10 mouse cellular contexts compared by ENCODE assay signal in genomic region chr11:102428981-102429540, GRCm38 (mm10). TPM values are rescaled to one million over a fixed set of nuclear protein-coding genes. Genes with fewer than 3 reads are reported as not detected.
A peak's percentile ranks its signal among the peaks of the same experiment; 100 is the strongest.
DNase-seq lines count a peak whose midpoint lies in the region; ATAC-seq and TF ChIP-seq lines count a peak whose summit lies in the region.
"Had no signal": no experiment of that assay in that cellular context is flagged by ENCODE, and none has a peak within 500 bp of the region (broad histone marks: within the 10 kb centered on the region; RNA-seq: fewer than 3 reads in every experiment).

No protein-coding gene starts in this region.

- TF ChIP-seq CTCF in lung, postnatal 0 days (IDR thresholded peaks at IDR 0.05), result no peak
- no peak for TF ChIP-seq CTCF in intestine, postnatal 0 days (IDR thresholded peaks at IDR 0.05; ENCODE audit: low read depth)

- peaks cover 49% of the 10 kb centered on the region for H3K27me3 ChIP-seq in erythroblast, embryonic 14.5 days (ENCODE audit: control insufficient read depth)
- no peaks in the 10 kb centered on the region for H3K27me3 ChIP-seq in lung, embryonic 15.5 days
- H3K27me3 ChIP-seq in lung, postnatal 0 days (replicated peaks; ENCODE audit: insufficient read depth, low read length), result no peaks in the 10 kb centered on the region
- H3K27me3 ChIP-seq in intestine, postnatal 0 days (replicated peaks; ENCODE audit: control insufficient read depth, insufficient read depth, low read length), result no peaks in the 10 kb centered on the region
- no peaks in the 10 kb centered on the region for H3K27me3 ChIP-seq in neural tube, embryonic 13.5 days

- no peak for ATAC-seq in erythroblast, adult 5-6 weeks (replicated peaks; ENCODE audit: low FRiP score, poor library complexity, severe bottlenecking)
- no peak for ATAC-seq in lung, embryonic 15.5 days (ENCODE audit: borderline replicate concordance, extremely low read depth, low FRiP score, low TSS enrichment)
- no peak for ATAC-seq in lung, postnatal 0 days
- no peak for ATAC-seq in intestine, postnatal 0 days
- no peak for ATAC-seq in neural tube, embryonic 13.5 days (ENCODE audit: low read depth)
- ATAC-seq in activated CD4-positive, CD25-positive, alpha-beta regulatory T cell, adult 4 months, result no peak

- peak overlapping the region; percentile 72 for H3K4me3 ChIP-seq in erythroblast, embryonic 14.5 days (replicated peaks)
- peak overlapping the region; percentile 68; the same call in 1 of the 2 replicates for H3K4me3 ChIP-seq in lung, embryonic 15.5 days
- no peak overlapping the region for H3K4me3 ChIP-seq in lung, postnatal 0 days (ENCODE audit: low read depth, low read length)
- H3K4me3 ChIP-seq in intestine, postnatal 0 days (ENCODE audit: low read depth, low read length), result peak overlapping the region; percentile 74; the same call in 1 of the 2 replicates
- H3K4me3 ChIP-seq in neural tube, embryonic 13.5 days, result no peak overlapping the region

- WGBS in lung, embryonic 15.5 days, result 69% methylated on average over 8 of the region's 8 CpGs
- 56% methylated on average over 8 of the region's 8 CpGs for WGBS in lung, postnatal 0 days
- 53% methylated on average over 8 of the region's 8 CpGs for WGBS in intestine, postnatal 0 days
- 77% methylated on average over 8 of the region's 8 CpGs for WGBS in neural tube, embryonic 13.5 days

- no peak for TF ChIP-seq EP300 in lung, postnatal 0 days (IDR thresholded peaks at IDR 0.05)

- H3K9ac ChIP-seq in lung, embryonic 15.5 days, result no peak overlapping the region
- H3K9ac ChIP-seq in lung, postnatal 0 days (replicated peaks; ENCODE audit: low read depth), result no peak overlapping the region
- no peak overlapping the region for H3K9ac ChIP-seq in intestine, postnatal 0 days (ENCODE audit: low read depth, low read length)
- no peak overlapping the region for H3K9ac ChIP-seq in neural tube, embryonic 13.5 days

- no peaks in the 10 kb centered on the region for H3K9me3 ChIP-seq in erythroblast, embryonic 14.5 days (ENCODE audit: control insufficient read depth, low read length)
- H3K9me3 ChIP-seq in lung, embryonic 15.5 days, result no peaks in the 10 kb centered on the region
- H3K9me3 ChIP-seq in lung, postnatal 0 days (ENCODE audit: low read length), result no peaks in the 10 kb centered on the region
- no peaks in the 10 kb centered on the region for H3K9me3 ChIP-seq in intestine, postnatal 0 days (ENCODE audit: control insufficient read depth)
- no peaks in the 10 kb centered on the region for H3K9me3 ChIP-seq in neural tube, embryonic 13.5 days
- H3K9me3 ChIP-seq: midbrain, embryonic 12.5 days had no signal

- H3K36me3 ChIP-seq in erythroblast, embryonic 14.5 days (ENCODE audit: control insufficient read depth), result peaks cover 2% of the 10 kb centered on the region; the same call in 1 of the 2 replicates
- no peaks in the 10 kb centered on the region for H3K36me3 ChIP-seq in lung, embryonic 15.5 days
- no peaks in the 10 kb centered on the region for H3K36me3 ChIP-seq in lung, postnatal 0 days (ENCODE audit: insufficient read depth, low read length)
- H3K36me3 ChIP-seq in intestine, postnatal 0 days (ENCODE audit: control insufficient read depth, insufficient read depth), result peaks cover 15% of the 10 kb centered on the region; the same call in 1 of the 2 replicates
- peaks cover 12% of the 10 kb centered on the region for H3K36me3 ChIP-seq in neural tube, embryonic 13.5 days

- H3K4me1 ChIP-seq in erythroblast, embryonic 14.5 days (ENCODE audit: control insufficient read depth), result peaks cover 38% of the 10 kb centered on the region
- peaks cover 28% of the 10 kb centered on the region for H3K4me1 ChIP-seq in lung, embryonic 15.5 days
- H3K4me1 ChIP-seq in lung, postnatal 0 days (ENCODE audit: insufficient read depth, low read depth, low read length), result peaks cover 9% of the 10 kb centered on the region; the same call in 1 of the 2 replicates
- H3K4me1 ChIP-seq in intestine, postnatal 0 days (replicated peaks; ENCODE audit: control insufficient read depth, insufficient read depth, low read length), result no peaks in the 10 kb centered on the region
- peaks cover 28% of the 10 kb centered on the region for H3K4me1 ChIP-seq in neural tube, embryonic 13.5 days (replicated peaks)

- 0 out of 2 replicates have a peak overlapping the region, but pooled peaks have one; percentile 35 for H3K27ac ChIP-seq in lung, embryonic 15.5 days
- no peak overlapping the region for H3K27ac ChIP-seq in lung, postnatal 0 days (ENCODE audit: low read length)
- no peak overlapping the region for H3K27ac ChIP-seq in intestine, postnatal 0 days (ENCODE audit: low read depth, low read length)
- no peak overlapping the region for H3K27ac ChIP-seq in neural tube, embryonic 13.5 days (replicated peaks)
- H3K27ac ChIP-seq: midbrain, embryonic 12.5 days had no signal

- peak overlapping the region; percentile 94 for H3K4me2 ChIP-seq in lung, embryonic 15.5 days
- H3K4me2 ChIP-seq in lung, postnatal 0 days (replicated peaks; ENCODE audit: low read depth, low read length), result no peak overlapping the region; the same call in 1 of the 2 replicates
- peak overlapping the region; percentile 87 for H3K4me2 ChIP-seq in intestine, postnatal 0 days (replicated peaks; ENCODE audit: low read depth)
- peak overlapping the region; percentile 98 for H3K4me2 ChIP-seq in neural tube, embryonic 13.5 days

- DNase-seq in lung, postnatal 0 days (ENCODE audit: low spot score), result no peak
- DNase-seq in lung, postnatal 10 days, result no peak
- DNase-seq: adrenal gland, postnatal 10 days had no signal

RNA-seq across cellular contexts. Expression of gene Grn, which starts 1.1 kb away (rescaled TPM):
- 1.8 and 2.6 TPM in 2 replicates for polyA plus RNA-seq in erythroblast, embryonic 14.5 days (2012)
- 85.7 and 90.1 TPM in 2 replicates for total RNA-seq in erythroblast, adult 5-6 weeks (2015; ENCODE audit: low replicate concordance)
- 26.3 and 56.1 TPM in 2 replicates for total RNA-seq in erythroblast, adult 5-6 weeks (2017; ENCODE audit: low replicate concordance)
- polyA plus RNA-seq in lung, embryonic 15.5 days (2015; fragmentation: Nextera tagmentation; extraction: Ambion mirVana), result 168 and 174 TPM in 2 replicates
- 215 and 223 TPM in 2 replicates for polyA plus RNA-seq in lung, postnatal 0 days (2015; fragmentation: Nextera tagmentation; extraction: Ambion mirVana)
- 339 and 382 TPM in 2 replicates for polyA plus RNA-seq in intestine, postnatal 0 days (2015; fragmentation: Nextera tagmentation; extraction: Ambion mirVana)
- 83.3 and 88.6 TPM in 2 replicates for polyA plus RNA-seq in neural tube, embryonic 13.5 days (2015; fragmentation: Nextera tagmentation; extraction: Ambion mirVana)
- polyA plus RNA-seq in activated CD4-positive, CD25-positive, alpha-beta regulatory T cell, adult 4 months (2017; shearing (Covaris generic)), result 10 to 100 TPM; 23.7 to 30.3 TPM

RNA-seq across cellular contexts. Expression of gene Fam171a2, which starts 18.4 kb away (rescaled TPM):
- 0.01 and 0.02 TPM in 2 replicates for polyA plus RNA-seq in erythroblast, embryonic 14.5 days (2012)
- not detected in 2 replicates for total RNA-seq in erythroblast, adult 5-6 weeks (2015; ENCODE audit: low replicate concordance)
- total RNA-seq in erythroblast, adult 5-6 weeks (2017; ENCODE audit: low replicate concordance), result not detected in 2 replicates
- 4.7 and 6.9 TPM in 2 replicates for polyA plus RNA-seq in lung, embryonic 15.5 days (2015; fragmentation: Nextera tagmentation; extraction: Ambion mirVana)
- polyA plus RNA-seq in lung, postnatal 0 days (2015; fragmentation: Nextera tagmentation; extraction: Ambion mirVana), result 3.2 and 3.4 TPM in 2 replicates
- polyA plus RNA-seq in intestine, postnatal 0 days (2015; fragmentation: Nextera tagmentation; extraction: Ambion mirVana), result 1.7 and 1.8 TPM in 2 replicates
- 20.3 and 21.6 TPM in 2 replicates for polyA plus RNA-seq in neural tube, embryonic 13.5 days (2015; fragmentation: Nextera tagmentation; extraction: Ambion mirVana)
- not detected for polyA plus RNA-seq in activated CD4-positive, CD25-positive, alpha-beta regulatory T cell, adult 4 months (2017; shearing (Covaris generic))

RNA-seq across cellular contexts. Expression of gene Slc25a39, which starts 21.3 kb away (rescaled TPM):
- polyA plus RNA-seq in erythroblast, embryonic 14.5 days (2012), result 579 and 725 TPM in 2 replicates
- 461 and 462 TPM in 2 replicates for total RNA-seq in erythroblast, adult 5-6 weeks (2015; ENCODE audit: low replicate concordance)
- total RNA-seq in erythroblast, adult 5-6 weeks (2017; ENCODE audit: low replicate concordance), result 236 and 290 TPM in 2 replicates
- 240 and 247 TPM in 2 replicates for polyA plus RNA-seq in lung, embryonic 15.5 days (2015; fragmentation: Nextera tagmentation; extraction: Ambion mirVana)
- polyA plus RNA-seq in lung, postnatal 0 days (2015; fragmentation: Nextera tagmentation; extraction: Ambion mirVana), result 214 TPM in 2 replicates
- 283 and 296 TPM in 2 replicates for polyA plus RNA-seq in intestine, postnatal 0 days (2015; fragmentation: Nextera tagmentation; extraction: Ambion mirVana)
- 154 TPM in 2 replicates for polyA plus RNA-seq in neural tube, embryonic 13.5 days (2015; fragmentation: Nextera tagmentation; extraction: Ambion mirVana)
- 10 to 100 TPM; 50.9 to 65.4 TPM for polyA plus RNA-seq in activated CD4-positive, CD25-positive, alpha-beta regulatory T cell, adult 4 months (2017; shearing (Covaris generic))

RNA-seq across cellular contexts. Expression of gene Rundc3a, which starts 35.9 kb away (rescaled TPM):
- 1.8 and 2.1 TPM in 2 replicates for polyA plus RNA-seq in erythroblast, embryonic 14.5 days (2012)
- total RNA-seq in erythroblast, adult 5-6 weeks (2015; ENCODE audit: low replicate concordance), result 3.1 TPM in 1 of 2 replicates, not detected in the other
- 2.7 and 7.5 TPM in 2 replicates for total RNA-seq in erythroblast, adult 5-6 weeks (2017; ENCODE audit: low replicate concordance)
- polyA plus RNA-seq in lung, embryonic 15.5 days (2015; fragmentation: Nextera tagmentation; extraction: Ambion mirVana), result 1.6 and 2.0 TPM in 2 replicates
- 1.7 and 1.9 TPM in 2 replicates for polyA plus RNA-seq in lung, postnatal 0 days (2015; fragmentation: Nextera tagmentation; extraction: Ambion mirVana)
- polyA plus RNA-seq in intestine, postnatal 0 days (2015; fragmentation: Nextera tagmentation; extraction: Ambion mirVana), result 5.2 and 5.3 TPM in 2 replicates
- polyA plus RNA-seq in neural tube, embryonic 13.5 days (2015; fragmentation: Nextera tagmentation; extraction: Ambion mirVana), result 156 and 161 TPM in 2 replicates
- 1 to 10 TPM; 2.4 TPM for polyA plus RNA-seq in activated CD4-positive, CD25-positive, alpha-beta regulatory T cell, adult 4 months (2017; shearing (Covaris generic))

RNA-seq across cellular contexts. Expression of gene Itga2b, which starts 40.9 kb away (rescaled TPM):
- polyA plus RNA-seq in erythroblast, embryonic 14.5 days (2012), result 1.7 and 2.4 TPM in 2 replicates
- 23.6 and 57.1 TPM in 2 replicates for total RNA-seq in erythroblast, adult 5-6 weeks (2015; ENCODE audit: low replicate concordance)
- 73.1 and 99.5 TPM in 2 replicates for total RNA-seq in erythroblast, adult 5-6 weeks (2017; ENCODE audit: low replicate concordance)
- polyA plus RNA-seq in lung, embryonic 15.5 days (2015; fragmentation: Nextera tagmentation; extraction: Ambion mirVana), result 8.9 and 9.3 TPM in 2 replicates
- polyA plus RNA-seq in lung, postnatal 0 days (2015; fragmentation: Nextera tagmentation; extraction: Ambion mirVana), result 13.0 and 14.9 TPM in 2 replicates
- polyA plus RNA-seq in intestine, postnatal 0 days (2015; fragmentation: Nextera tagmentation; extraction: Ambion mirVana), result 2.5 and 2.6 TPM in 2 replicates
- polyA plus RNA-seq in neural tube, embryonic 13.5 days (2015; fragmentation: Nextera tagmentation; extraction: Ambion mirVana), result 5.7 and 6.2 TPM in 2 replicates
- under 1 TPM in 1 of 2 experiments, not detected in 1; 0.34 TPM for polyA plus RNA-seq in activated CD4-positive, CD25-positive, alpha-beta regulatory T cell, adult 4 months (2017; shearing (Covaris generic))

Comparison
In these comparisons a context has a peak if more than half of its experiments do, and no peak if none do; other contexts are left out.
1. H3K4me3 ChIP-seq: peak in erythroblast, embryonic 14.5 days (single experiment), lung, embryonic 15.5 days (single experiment) and intestine, postnatal 0 days (single experiment); none in lung, postnatal 0 days (single experiment) and neural tube, embryonic 13.5 days (single experiment).